Mouse (Mus musculus) midbrain, postnatal 0 days (tissue): Measurements from ENCODE around the gene Ltbp3. TPM values are rescaled to one million over a fixed set of nuclear protein-coding genes. Genes with fewer than 3 reads are reported as not detected.
"Not testable (repeated sequence)": the region's sequence is repeated elsewhere in the genome, so short reads cannot be mapped to it uniquely, and the experiment has no call there.

ENCODE experiments used
- ATAC-seq: fragments of 200-750 bp; cut with Nextera tagmentation; 2 replicates; pipeline ENCODE4 v1.8.0; 2017; ENCODE audit warnings: moderate number of reproducible peaks, mild to moderate bottlenecking, moderate TSS enrichment, moderate library complexity; ENCODE audit not compliant: low FRiP score
- DNase-seq: peaks from one replicate; pipeline ENCODE4 v3.0.0-alpha.2; 2015; ENCODE audit warnings: low spot score
- H3K27ac ChIP-seq: fragments of 300-500 bp; sonication (generic); 2 replicates; pipeline ENCODE4 v1.5.1; 2014; ENCODE audit warnings: low read depth, mild to moderate bottlenecking, low read length, mixed read lengths
- H3K27me3 ChIP-seq: fragments of 300-500 bp; sonication (generic); 2 replicates; pipeline ENCODE4 v1.6.1; 2014; ENCODE audit warnings: low read length, control low read depth, mixed read lengths; ENCODE audit not compliant: insufficient read depth
- H3K36me3 ChIP-seq: fragments of 300-500 bp; sonication (generic); 2 replicates; pipeline ENCODE4 v1.6.1; 2014; ENCODE audit warnings: low read length, control low read depth, mixed read lengths; ENCODE audit not compliant: insufficient read depth
- H3K4me1 ChIP-seq: fragments of 300-500 bp; sonication (generic); 2 replicates; pipeline ENCODE4 v1.6.1; 2014; ENCODE audit warnings: mild to moderate bottlenecking, control low read depth, antibody characterized with exemption, low read length, mixed read lengths; ENCODE audit not compliant: insufficient read depth
- H3K4me2 ChIP-seq: fragments of 300-500 bp; sonication (generic); 2 replicates; pipeline ENCODE4 v1.6.1; 2014; ENCODE audit warnings: low read depth, mild to moderate bottlenecking, low read length, mixed read lengths; ENCODE audit not compliant: poor library complexity, severe bottlenecking
- H3K4me3 ChIP-seq: fragments of 300-500 bp; sonication (generic); 2 replicates; pipeline ENCODE4 v1.5.1; 2014; ENCODE audit warnings: low read depth, mild to moderate bottlenecking, low read length, moderate library complexity
- H3K9ac ChIP-seq: fragments of 300-500 bp; sonication (generic); replicated peaks from 2 replicates; pipeline ENCODE4 v1.6.1; 2014; ENCODE audit warnings: mild to moderate bottlenecking, low read length, moderate library complexity, mixed read lengths; ENCODE audit not compliant: poor library complexity, severe bottlenecking
- H3K9me3 ChIP-seq: fragments of 300-500 bp; sonication (generic); 2 replicates; pipeline ENCODE4 v1.6.1; 2016; ENCODE audit warnings: low read length, control low read depth
- CTCF ChIP-seq: IDR thresholded peaks from 2 replicates; pipeline ENCODE4 v1.5.1; 2016; ENCODE audit warnings: antibody characterized with exemption, mild to moderate bottlenecking
- WGBS: fragments of 180-500 bp; shearing (Covaris S2); extraction: QIAGEN DNeasy Blood & Tissue Kit; methylation state at CpG from one replicate; pipeline ENCODE4 v1.1.7; 2014; 5-methylcytosine and 5-hydroxymethylcytosine counted together
- polyA plus RNA-seq: library from polyadenylated mRNA; unstranded; fragments of >200 nt; fragmentation: Nextera tagmentation; extraction: Ambion mirVana; gene quantifications from 2 replicates; pipeline ENCODE4 v1.2.1, GENCODE M21; 2015
- total RNA-seq: library from RNA; depleted of rRNA; stranded (reverse); fragments of >200 nt; gene quantifications from 2 replicates; pipeline ENCODE4 v1.2.3, GENCODE M21; 2014

Gene Ltbp3
- total and polyA plus RNA-seq, 2 experiments from 2014 or later: 12.8 to 29.3 TPM

DNA sequence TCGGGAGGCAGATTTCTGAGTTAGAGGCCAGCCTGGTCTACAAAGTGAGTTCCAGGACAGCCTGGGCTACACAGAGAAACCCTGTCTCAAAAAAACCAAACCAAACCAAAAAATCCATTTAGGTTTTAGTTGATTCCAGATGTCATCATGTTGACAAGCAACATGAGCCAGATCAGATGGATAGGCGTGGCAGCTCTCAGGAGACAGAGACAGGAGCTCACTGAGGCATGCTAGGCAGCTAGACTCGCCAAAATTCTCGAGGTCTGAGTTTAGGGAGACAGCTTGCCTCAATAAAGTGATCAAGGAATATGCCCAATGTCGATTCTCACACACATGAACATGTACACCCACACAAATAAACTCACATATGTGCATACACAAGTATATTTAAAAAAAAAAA, 48.4 kb downstream of the Ltbp3 start:
- WGBS: 59% methylated on average over 5 of the region's 5 CpGs

DNA sequence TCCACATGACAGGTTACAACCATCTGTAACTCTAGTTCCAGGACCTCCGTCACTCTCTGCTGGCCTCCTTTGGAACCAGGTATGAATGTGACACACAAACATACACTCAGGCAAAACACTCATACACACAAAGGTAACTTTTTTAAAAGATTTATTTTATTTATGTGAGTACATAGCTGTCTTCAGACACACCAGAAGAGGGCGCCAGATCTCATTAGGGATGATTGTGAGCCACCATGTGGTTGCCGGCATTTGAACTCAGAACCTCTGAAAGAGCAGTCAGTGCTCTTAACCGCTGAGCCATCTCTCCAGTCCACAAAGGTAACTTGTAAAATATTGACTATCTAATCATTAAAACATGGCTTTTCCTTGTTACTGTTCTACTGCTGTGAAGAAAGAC, 50.6 kb downstream of the Ltbp3 start:
- 73% methylated on average over 4 of the region's 4 CpGs for WGBS
- no peaks in the 10 kb centered on the region for H3K27me3 ChIP-seq
- DNase-seq: no peak
- no peak overlapping the region for H3K4me2 ChIP-seq
- H3K4me1 ChIP-seq: peaks cover 9% of the 10 kb centered on the region; the same call in 1 of the 2 replicates
- TF ChIP-seq CTCF: peak; percentile 37; the same call in 1 of the 2 replicates
- H3K9me3 ChIP-seq: no peaks in the 10 kb centered on the region
- H3K36me3 ChIP-seq: peaks cover 13% of the 10 kb centered on the region
- no peak for ATAC-seq
- no peak overlapping the region for H3K4me3 ChIP-seq
- no peak overlapping the region for H3K9ac ChIP-seq
- no peak overlapping the region for H3K27ac ChIP-seq

More for the DNA sequence above, 48.4 kb downstream of the Ltbp3 start:
- Histone ChIP-seq H3K27ac (no peak overlapping the region), H3K4me3 (no peak overlapping the region), H3K4me2 (no peak overlapping the region), H3K9ac (no peak overlapping the region), H3K27me3 (no peaks in the 10 kb centered on the region), H3K4me1 (no peaks in the 10 kb centered on the region), H3K36me3 (no peaks in the 10 kb centered on the region), H3K9me3 (no peaks in the 10 kb centered on the region)
- ATAC-seq (no peak), DNase-seq (no peak)
- no peak for TF ChIP-seq CTCF

DNA sequence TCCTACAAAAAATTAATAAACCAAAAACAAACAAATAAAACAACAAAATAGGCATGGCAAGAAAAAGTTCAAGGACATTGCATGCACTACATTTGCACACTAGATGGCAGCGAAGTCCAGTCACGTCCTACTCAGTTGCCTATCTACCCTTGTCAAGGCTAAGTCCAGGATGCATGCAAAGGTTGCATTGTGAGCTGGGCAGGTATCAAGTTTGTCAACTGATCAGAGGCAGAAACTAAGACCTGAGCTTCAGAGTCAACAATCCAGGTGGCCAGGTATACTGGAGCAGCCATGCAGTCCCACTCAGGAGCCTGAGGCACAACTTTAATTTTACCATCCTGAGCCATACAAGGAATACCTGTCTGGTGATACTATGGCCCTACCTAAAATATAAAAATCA, 52.4 kb downstream of the Ltbp3 start:
- DNase-seq (peak; percentile 79), ATAC-seq (0 out of 2 replicates have a peak, but pooled peaks have one; percentile 61)
- peak; percentile 91 for TF ChIP-seq CTCF
- Histone ChIP-seq H3K27me3 (no peaks in the 10 kb centered on the region), H3K4me3 (no peak overlapping the region), H3K9me3 (no peaks in the 10 kb centered on the region), H3K4me2 (no peak overlapping the region), H3K27ac (no peak overlapping the region), H3K36me3 (peaks cover 28% of the 10 kb centered on the region), H3K9ac (no peak overlapping the region), H3K4me1 (peaks cover 10% of the 10 kb centered on the region; the same call in 1 of the 2 replicates)
- 3% methylated on average over 2 of the region's 2 CpGs for WGBS

DNA sequence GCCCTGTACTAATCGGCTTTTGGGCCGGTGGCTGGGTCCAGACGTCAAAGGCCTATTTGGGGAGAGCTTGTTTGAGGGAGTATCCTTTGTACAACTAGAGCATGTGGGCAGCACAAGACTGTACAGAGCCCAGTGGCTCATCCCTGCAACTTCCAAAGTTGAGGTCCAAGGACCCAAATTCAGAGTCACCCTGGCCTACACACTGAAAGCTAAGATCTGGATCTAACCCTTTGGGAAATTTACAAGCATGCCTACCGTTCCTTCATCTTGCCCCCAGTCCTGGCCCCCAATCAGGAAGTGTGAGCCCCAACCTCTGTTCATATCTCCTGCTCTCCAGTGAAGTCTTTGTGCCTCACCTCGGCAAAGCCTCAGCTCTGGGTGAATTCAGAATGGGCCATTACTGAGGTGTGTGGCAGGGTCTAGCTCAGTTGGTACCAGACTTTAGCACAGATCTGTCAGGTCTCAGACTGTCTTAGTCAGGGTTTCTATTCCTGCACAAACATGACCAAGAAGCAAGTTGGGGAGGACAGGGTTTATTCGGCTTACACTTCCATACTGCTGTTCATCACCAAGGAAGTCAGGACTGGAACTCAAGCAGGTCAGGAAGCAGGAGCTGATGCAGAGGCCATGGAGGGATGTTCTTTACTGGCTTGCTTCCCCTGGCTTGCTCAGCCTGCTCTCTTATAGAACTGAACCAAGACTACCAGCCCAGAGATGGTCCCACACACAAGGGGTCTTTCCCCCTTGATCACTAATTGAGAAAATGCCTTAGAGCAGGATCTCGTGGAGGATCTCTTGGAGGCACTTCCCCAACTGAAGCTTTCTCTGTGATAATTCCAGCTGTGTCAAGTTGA, 53.4 kb downstream of the Ltbp3 start:
- DNase-seq, H3K9me3 ChIP-seq, H3K4me3 ChIP-seq, H3K27me3 ChIP-seq, H3K9ac ChIP-seq, H3K4me1 ChIP-seq: not testable (repeated sequence)
- Histone ChIP-seq H3K27ac (peak overlapping the region; percentile 38), H3K4me2 (peak overlapping the region; percentile 64; the same call in 1 of the 2 replicates), H3K36me3 (peaks cover 29% of the 10 kb centered on the region)
- ATAC-seq: peak; percentile 55
- WGBS: 27% methylated on average over 7 of the region's 7 CpGs

DNA sequence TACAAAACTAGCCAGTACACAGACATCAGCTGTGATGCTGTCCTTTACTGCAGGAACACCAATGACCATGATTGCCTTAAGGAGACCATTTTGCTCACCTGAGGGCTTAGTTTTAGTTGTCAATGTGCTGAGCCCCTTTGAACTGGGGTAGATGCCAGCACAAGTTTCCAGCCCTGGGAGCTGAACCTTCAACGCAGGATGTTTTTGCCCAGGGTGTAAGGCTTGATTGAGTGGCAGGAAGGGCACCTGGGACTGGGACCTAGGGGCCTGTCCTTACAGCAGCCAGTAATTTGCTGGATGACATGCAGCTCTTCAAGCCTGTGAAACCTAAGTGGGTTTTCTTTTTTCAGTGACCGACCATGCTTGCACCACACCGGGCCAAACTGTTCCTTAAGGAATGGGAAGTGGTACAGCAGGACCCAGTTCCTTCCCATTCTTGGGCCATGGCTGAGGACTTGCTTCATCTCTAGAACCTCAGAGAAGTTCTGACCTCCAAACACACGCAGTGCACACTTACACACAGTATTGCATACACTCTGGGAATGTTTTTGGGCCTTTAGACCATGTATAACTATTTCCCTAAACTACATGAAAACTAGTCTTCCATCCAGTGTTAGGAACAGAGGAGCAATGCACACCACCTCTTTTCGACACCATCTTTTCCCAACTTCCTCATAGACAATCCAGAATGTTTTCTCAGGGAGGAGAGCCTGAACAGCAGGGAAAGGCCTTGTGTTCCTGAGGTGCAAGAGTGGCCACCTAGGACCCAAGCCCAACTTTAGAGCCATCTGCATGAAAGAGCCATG, 54.3 kb downstream of the Ltbp3 start:
- Histone ChIP-seq H3K4me2 (peak overlapping the region; percentile 64), H3K9me3 (no peaks in the 10 kb centered on the region), H3K27ac (peak overlapping the region; percentile 14; the same call in 1 of the 2 replicates), H3K36me3 (peaks cover 29% of the 10 kb centered on the region), H3K4me3 (peak overlapping the region; percentile 89), H3K27me3 (no peaks in the 10 kb centered on the region), H3K4me1 (peaks cover 10% of the 10 kb centered on the region; the same call in 1 of the 2 replicates), H3K9ac (no peak overlapping the region)
- no peak for ATAC-seq
- 39% methylated on average over 5 of the region's 5 CpGs for WGBS
- no peak for DNase-seq
- no peak for TF ChIP-seq CTCF
